Mouse (Mus musculus) forebrain, embryonic 16.5 days (tissue): Measurements from ENCODE around the gene Slc4a1ap. TPM values are rescaled to one million over a fixed set of nuclear protein-coding genes. Genes with fewer than 3 reads are reported as not detected.

ENCODE experiments used
- ATAC-seq: fragments of 200-750 bp; cut with Nextera tagmentation; 2 replicates; pipeline ENCODE4 v1.8.0; 2017; ENCODE audit warnings: mild to moderate bottlenecking, moderate library complexity
- H3K27ac ChIP-seq: fragments of 300-500 bp; sonication (generic); 2 replicates; pipeline ENCODE4 v1.5.1; 2014; ENCODE audit warnings: low read length, control low read depth
- H3K27me3 ChIP-seq: fragments of 300-500 bp; sonication (generic); replicated peaks from 2 replicates; pipeline ENCODE4 v1.6.1; 2014; ENCODE audit warnings: low read length; ENCODE audit not compliant: control insufficient read depth, insufficient read depth
- H3K36me3 ChIP-seq: fragments of 300-500 bp; sonication (generic); 2 replicates; pipeline ENCODE4 v1.6.1; 2014; ENCODE audit not compliant: control insufficient read depth, insufficient read depth
- H3K4me1 ChIP-seq: fragments of 300-500 bp; sonication (generic); replicated peaks from 2 replicates; pipeline ENCODE4 v1.6.1; 2014; ENCODE audit warnings: low read length; ENCODE audit not compliant: control insufficient read depth, insufficient read depth
- H3K4me2 ChIP-seq: fragments of 300-500 bp; sonication (generic); 2 replicates; pipeline ENCODE4 v1.6.1; 2014; ENCODE audit warnings: mild to moderate bottlenecking, low read length, control low read depth
- H3K4me3 ChIP-seq: fragments of 300-500 bp; sonication (generic); replicated peaks from 2 replicates; pipeline ENCODE4 v1.5.1; 2014; ENCODE audit warnings: mild to moderate bottlenecking, low read length, control low read depth
- H3K9ac ChIP-seq: fragments of 300-500 bp; sonication (generic); replicated peaks from 2 replicates; pipeline ENCODE4 v1.6.1; 2014; ENCODE audit warnings: low read depth, low read length, control low read depth
- H3K9me3 ChIP-seq: fragments of 300-500 bp; sonication (generic); 2 replicates; pipeline ENCODE4 v1.6.1; 2016; ENCODE audit warnings: low read length; ENCODE audit not compliant: control insufficient read depth
- WGBS: fragments of 180-500 bp; shearing (Covaris S2); extraction: QIAGEN DNeasy Blood & Tissue Kit; methylation state at CpG from one replicate; pipeline ENCODE4 v1.1.7; 2014; 5-methylcytosine and 5-hydroxymethylcytosine counted together
- polyA plus RNA-seq: library from polyadenylated mRNA; unstranded; fragments of >200 nt; fragmentation: Nextera tagmentation; extraction: Ambion mirVana; gene quantifications from 2 replicates; pipeline ENCODE4 v1.2.1, GENCODE M21; 2015

Slc4a1ap gene
- 29.7 and 32.7 TPM in 2 replicates for polyA plus RNA-seq

DNA sequence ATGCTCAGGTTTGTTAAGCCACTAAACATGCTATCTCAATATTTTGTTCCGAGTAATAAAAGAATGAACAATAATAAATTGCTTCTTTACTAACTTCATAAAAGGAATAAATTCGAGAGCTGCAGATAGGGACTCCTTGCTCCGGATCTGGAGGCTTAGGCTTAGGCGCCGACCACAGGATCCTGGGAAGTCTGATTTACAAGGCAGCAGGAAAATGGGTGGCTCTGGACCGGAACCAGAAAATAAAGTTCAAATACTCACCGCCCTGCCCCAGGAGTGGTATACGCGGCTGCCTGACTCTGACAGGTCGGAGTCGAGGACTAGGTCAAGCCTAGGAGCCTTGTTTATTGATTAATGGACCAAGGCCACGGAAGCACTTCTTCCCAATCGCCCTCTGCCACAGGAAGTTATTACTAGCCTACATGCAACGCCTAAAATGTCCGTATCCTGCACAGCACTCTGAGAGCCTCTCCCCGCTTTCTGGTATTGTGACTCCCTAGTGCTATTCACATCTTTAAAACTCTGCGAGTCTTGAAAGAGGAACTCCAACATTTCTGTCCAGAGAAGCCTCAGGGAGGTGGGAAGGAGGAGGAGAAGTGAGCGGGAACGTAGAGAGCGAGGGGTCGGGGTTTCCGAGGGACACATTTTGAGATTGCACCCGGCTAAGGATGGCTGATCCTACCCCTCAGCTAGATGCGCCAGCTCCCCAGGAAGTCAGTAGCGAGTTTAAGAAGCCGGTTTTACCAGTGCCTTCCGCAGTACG, at the start of gene Slc4a1ap:
Gene Slc4a1ap, plus strand, starts transcription at position 642 of the 763 bp plus-strand sequence.
- peaks cover 11% of the 10 kb centered on the region for H3K36me3 ChIP-seq
- WGBS = under 1% methylated on average over 28 of the region's 28 CpGs
- peak; percentile 93 for ATAC-seq
- H3K4me1 ChIP-seq = peaks cover 27% of the 10 kb centered on the region
- H3K9ac ChIP-seq = peak within 1 kb of the TSS; percentile 77
- H3K27me3 ChIP-seq = no peaks in the 10 kb centered on the region
- no peaks in the 10 kb centered on the region for H3K9me3 ChIP-seq
- H3K27ac ChIP-seq = peak within 1 kb of the TSS; percentile 87
- H3K4me2 ChIP-seq = peak within 1 kb of the TSS; percentile 66
- H3K4me3 ChIP-seq = peak within 1 kb of the TSS; percentile 65

DNA sequence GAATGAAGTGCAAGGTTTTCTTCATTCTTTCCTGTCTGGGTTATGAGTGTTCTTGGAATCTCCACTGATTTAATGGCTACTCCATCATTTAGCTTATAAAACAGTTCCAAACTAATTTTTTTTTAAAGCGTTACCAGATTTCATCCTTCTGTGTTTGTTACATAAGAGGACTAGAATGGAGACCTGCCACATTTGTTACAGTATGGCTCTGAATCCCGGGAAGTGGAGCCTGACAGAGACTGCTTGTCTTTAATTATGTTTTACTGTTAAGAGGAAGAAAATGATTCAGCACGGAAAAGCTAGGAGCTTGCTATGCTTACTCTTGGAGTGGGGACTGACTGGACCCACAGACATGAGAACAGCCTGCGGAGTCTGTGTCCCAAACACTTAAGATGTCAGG, 46.3 kb upstream of the Slc4a1ap start:
- H3K36me3 ChIP-seq = peaks cover 48% of the 10 kb centered on the region
- H3K27ac ChIP-seq = no peak overlapping the region
- H3K9ac ChIP-seq = no peak overlapping the region
- no peaks in the 10 kb centered on the region for H3K27me3 ChIP-seq
- H3K4me1 ChIP-seq = no peaks in the 10 kb centered on the region
- no peak overlapping the region for H3K4me3 ChIP-seq
- WGBS = 95% methylated on average over 4 of the region's 4 CpGs
- H3K9me3 ChIP-seq = no peaks in the 10 kb centered on the region
- no peak for ATAC-seq
- no peak overlapping the region for H3K4me2 ChIP-seq

DNA sequence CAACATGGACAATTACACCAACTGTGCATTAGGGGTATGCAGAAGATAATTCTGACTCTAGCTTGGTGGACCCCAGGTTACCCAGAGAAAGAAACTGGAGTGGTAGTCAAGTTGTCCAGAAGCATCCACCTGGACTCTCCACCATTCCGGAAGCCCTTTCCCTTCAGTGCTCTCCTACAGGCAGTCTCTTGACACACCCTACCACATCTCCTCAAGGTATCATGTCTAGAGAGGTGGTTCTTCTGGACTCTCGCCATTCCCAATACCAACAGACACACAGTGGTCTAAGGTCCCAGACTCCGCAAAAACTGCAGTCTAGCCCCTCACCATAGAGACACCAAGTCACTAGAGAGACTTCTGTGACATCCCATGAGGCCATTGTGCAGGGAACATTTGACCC, 41.4 kb upstream of the Slc4a1ap start, which contains the start of gene 4930548H24Rik:
Gene 4930548H24Rik, plus strand, starts transcription at position 301 of the 400 bp plus-strand sequence.
- no peak for ATAC-seq
- no peaks in the 10 kb centered on the region for H3K9me3 ChIP-seq
- peaks cover 14% of the 10 kb centered on the region for H3K36me3 ChIP-seq
- no peak within 1 kb of the TSS for H3K4me3 ChIP-seq
- no peak within 1 kb of the TSS for H3K4me2 ChIP-seq
- no peaks in the 10 kb centered on the region for H3K27me3 ChIP-seq
- H3K4me1 ChIP-seq = no peaks in the 10 kb centered on the region
- WGBS = 92% methylated on average over 3 of the region's 3 CpGs
- H3K27ac ChIP-seq = no peak within 1 kb of the TSS
- no peak within 1 kb of the TSS for H3K9ac ChIP-seq

GRCm38 (mm10) chr5:31487889-31488288, 38.9 kb upstream of the Slc4a1ap start:
- H3K4me2 ChIP-seq = no peak overlapping the region
- H3K36me3 ChIP-seq = no peaks in the 10 kb centered on the region
- no peaks in the 10 kb centered on the region for H3K4me1 ChIP-seq
- H3K9me3 ChIP-seq = no peaks in the 10 kb centered on the region
- H3K27me3 ChIP-seq = no peaks in the 10 kb centered on the region
- H3K4me3 ChIP-seq = no peak overlapping the region
- no peak overlapping the region for H3K27ac ChIP-seq
- 95% methylated on average over 3 of the region's 3 CpGs for WGBS
- no peak for ATAC-seq
- no peak overlapping the region for H3K9ac ChIP-seq

DNA sequence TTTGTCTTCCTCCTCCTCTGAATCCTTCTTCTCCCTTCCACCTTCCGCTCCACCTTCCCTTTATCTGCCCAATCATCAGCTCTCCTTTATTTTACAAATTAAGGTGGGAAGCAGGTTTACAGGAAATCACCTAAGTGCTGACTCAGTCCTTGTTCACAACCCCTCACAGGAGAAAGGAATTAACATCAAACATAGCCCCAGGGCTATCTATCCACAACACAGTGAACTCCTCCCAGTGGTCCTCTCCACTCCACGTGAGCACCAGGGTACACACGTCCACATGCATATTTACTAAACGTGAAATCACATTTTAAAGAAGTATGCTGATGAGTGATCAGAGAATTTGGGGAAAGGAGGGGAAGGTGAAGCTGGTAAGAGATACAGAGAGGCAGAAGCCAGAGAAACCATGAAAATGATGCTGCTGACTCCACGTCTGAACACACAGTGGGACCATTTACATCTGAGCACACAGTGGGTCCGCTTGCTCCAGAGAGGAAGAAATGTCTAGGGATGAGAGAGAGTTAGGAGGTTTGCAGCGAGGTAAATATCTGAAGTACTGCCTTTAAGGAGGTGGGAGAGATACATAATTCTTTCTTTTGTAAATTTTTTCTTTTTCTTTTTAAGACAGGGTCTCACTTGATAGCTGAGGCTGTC, 37.6 kb upstream of the Slc4a1ap start:
- Histone ChIP-seq H3K4me2 (no peak overlapping the region), H3K9me3 (no peaks in the 10 kb centered on the region), H3K9ac (no peak overlapping the region), H3K27me3 (no peaks in the 10 kb centered on the region; the same call in 1 of the 2 replicates), H3K4me1 (peaks cover 3% of the 10 kb centered on the region), H3K36me3 (no peaks in the 10 kb centered on the region), H3K4me3 (no peak overlapping the region), H3K27ac (no peak overlapping the region)
- WGBS = 73% methylated on average over 7 of the region's 7 CpGs
- no peak for ATAC-seq

- Histone ChIP-seq H3K36me3 (peaks cover 4% of the 10 kb centered on the region), H3K4me1 (peaks cover 12% of the 10 kb centered on the region), H3K27me3 (no peaks in the 10 kb centered on the region; the same call in 1 of the 2 replicates), H3K9me3 (no peaks in the 10 kb centered on the region), H3K4me2 (no peak overlapping the region), H3K9ac (no peak overlapping the region), H3K27ac (no peak overlapping the region), H3K4me3 (no peak overlapping the region)
- 36% methylated on average over 1 of the region's 1 CpGs for WGBS
- ATAC-seq = no peak
Measured at GRCm38 (mm10) chr5:31492031-31492430, 34.8 kb upstream of the Slc4a1ap start.

GRCm38 (mm10) chr5:31494513-31495297, 32.1 kb upstream of the Slc4a1ap start, which contains the start of gene Gpn1:
Gene Gpn1, plus strand, starts transcription at chr5:31494741.
- H3K4me1 ChIP-seq = peaks cover 12% of the 10 kb centered on the region
- no peaks in the 10 kb centered on the region for H3K9me3 ChIP-seq
- H3K4me2 ChIP-seq = peak within 1 kb of the TSS; percentile 85
- peak; percentile 100 for ATAC-seq
- H3K4me3 ChIP-seq = peak within 1 kb of the TSS; percentile 85
- H3K27ac ChIP-seq = no peak within 1 kb of the TSS
- under 1% methylated on average over 49 of the region's 49 CpGs for WGBS
- H3K27me3 ChIP-seq = no peaks in the 10 kb centered on the region; the same call in 1 of the 2 replicates
- peaks cover 10% of the 10 kb centered on the region for H3K36me3 ChIP-seq
- peak within 1 kb of the TSS; percentile 73 for H3K9ac ChIP-seq

DNA sequence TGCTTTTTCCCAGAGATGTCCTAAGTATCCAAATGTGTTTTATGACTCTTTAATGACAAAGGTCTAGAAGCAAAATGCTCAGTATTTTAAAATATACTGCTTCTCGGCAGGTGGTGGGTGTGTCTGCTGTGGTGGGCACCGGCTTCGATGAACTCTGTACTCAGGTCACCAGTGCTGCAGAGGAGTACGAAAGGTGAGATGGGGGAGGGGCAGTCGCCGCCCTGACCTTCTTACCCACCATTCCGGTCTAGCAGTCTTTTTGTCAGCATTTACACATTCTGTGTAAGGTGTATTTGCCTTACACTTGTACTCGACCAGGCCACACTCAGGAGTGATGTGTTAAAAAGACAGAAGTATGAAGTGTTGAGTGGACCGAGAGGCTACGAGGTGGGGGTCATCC, 22.0 kb upstream of the Slc4a1ap start:
- WGBS = 98% methylated on average over 10 of the region's 10 CpGs
- H3K9me3 ChIP-seq = no peaks in the 10 kb centered on the region
- H3K27me3 ChIP-seq = no peaks in the 10 kb centered on the region
- H3K36me3 ChIP-seq = peaks cover 32% of the 10 kb centered on the region
- H3K9ac ChIP-seq = no peak overlapping the region
- no peak overlapping the region for H3K4me3 ChIP-seq
- no peak overlapping the region for H3K4me2 ChIP-seq
- no peak overlapping the region for H3K27ac ChIP-seq
- ATAC-seq = no peak
- no peaks in the 10 kb centered on the region for H3K4me1 ChIP-seq

DNA sequence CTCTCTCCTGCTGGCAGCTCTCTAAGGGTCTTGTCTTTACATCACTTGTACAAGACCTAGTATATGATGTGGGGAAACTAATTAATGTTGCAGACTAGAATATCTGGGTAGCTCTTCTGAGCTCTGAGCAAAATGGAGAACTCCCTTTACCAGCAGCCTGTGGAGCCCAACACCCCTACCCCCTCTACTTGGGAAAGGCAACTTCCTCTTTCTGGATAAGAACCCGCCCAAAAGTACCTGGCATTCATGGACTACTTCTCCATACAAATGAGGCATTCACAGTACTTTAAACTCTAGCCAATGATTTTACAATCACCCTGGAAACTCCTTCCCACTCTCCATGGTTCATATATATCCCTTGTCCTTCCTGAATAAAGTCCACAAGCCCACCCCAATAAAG, 14.3 kb upstream of the Slc4a1ap start:
- Histone ChIP-seq H3K36me3 (peaks cover 26% of the 10 kb centered on the region), H3K9me3 (no peaks in the 10 kb centered on the region), H3K4me3 (no peak overlapping the region), H3K4me2 (no peak overlapping the region), H3K27ac (no peak overlapping the region), H3K9ac (no peak overlapping the region), H3K27me3 (no peaks in the 10 kb centered on the region), H3K4me1 (no peaks in the 10 kb centered on the region)
- WGBS = 58% methylated on average over 1 of the region's 1 CpGs
- no peak for ATAC-seq
